Mouse (Mus musculus) left cerebral cortex, postnatal 10 days (tissue): ENCODE results near the gene Pcnx2. TPM values are rescaled to one million over a fixed set of nuclear protein-coding genes. Genes with fewer than 3 reads are reported as not detected.

Experiments used
- DNase-seq, 2 experiments: peaks; one replicate each; pipeline ENCODE4 v3.0.0; 2021 to 2022; ENCODE audit warnings: low spot score in 2 of 2, mixed read lengths in 1 of 2; ENCODE audit errors: extremely low spot score in 1 of 2
- intact Hi-C: fragments of 180-260 bp; cut with DNase I; formaldehyde crosslinking; loops from one replicate; pipeline ENCODE4 v1.15.1; 2025
- total RNA-seq, 2 experiments: library from RNA; stranded (reverse); gene quantifications; 2 replicates each; pipeline ENCODE4 v1.2.3; 2021

The Pcnx2 gene
- total RNA-seq, 2 experiments from 2014 or later: 48.6 to 55.8 TPM

- DNase-seq: no peak
- intact Hi-C loops: no loop called here
Observed at GRCm38 (mm10) chr8:125905341-125905740, 7.2 kb upstream of the Pcnx2 start.

GRCm38 (mm10) chr8:125902521-125902920 lies 4.4 kb upstream of the Pcnx2 start:
- no peak for DNase-seq
- intact Hi-C loops: no loop called here

GRCm38 (mm10) chr8:125901167-125901566 lies 3.0 kb upstream of the Pcnx2 start:
- intact Hi-C loops: no loop called here
- no peak for DNase-seq

GRCm38 (mm10) chr8:125898899-125899298 lies 782 bp upstream of the Pcnx2 start:
- peak; percentile 50 to 71 for DNase-seq
- intact Hi-C loops: no loop called here

GRCm38 (mm10) chr8:125897388-125897787 lies 729 bp downstream of the Pcnx2 start:
- no peak for DNase-seq
- intact Hi-C loops: no loop called here

GRCm38 (mm10) chr8:125889920-125890319 lies 8.2 kb downstream of the Pcnx2 start:
- DNase-seq: no peak
- intact Hi-C loops: no loop called here

- intact Hi-C loops: no loop called here
Observed at GRCm38 (mm10) chr8:125887549-125887948, 10.6 kb downstream of the Pcnx2 start.

GRCm38 (mm10) chr8:125880447-125880846 lies 17.7 kb downstream of the Pcnx2 start:
- intact Hi-C loops: no loop called here
- DNase-seq: no peak

More at GRCm38 (mm10) chr8:125887549-125887948, 10.6 kb downstream of the Pcnx2 start:
- DNase-seq: no peak

GRCm38 (mm10) chr8:125873250-125873534 lies 24.9 kb downstream of the Pcnx2 start:
- DNase-seq: no peak
- intact Hi-C loops: no loop called here

- intact Hi-C loops: no loop called here
- DNase-seq: no peak
Observed at GRCm38 (mm10) chr8:125872501-125873249, 25.4 kb downstream of the Pcnx2 start.

GRCm38 (mm10) chr8:125870821-125871321 lies 27.2 kb downstream of the Pcnx2 start:
- DNase-seq: peak; percentile 66 to 76
- intact Hi-C loops: no loop called here

- intact Hi-C loops: no loop called here
- no peak for DNase-seq
Observed at GRCm38 (mm10) chr8:125870179-125870702, 27.9 kb downstream of the Pcnx2 start.

GRCm38 (mm10) chr8:125869739-125870138 lies 28.4 kb downstream of the Pcnx2 start:
- intact Hi-C loops: loop anchor here (10.0 kb wide), 1 partner anchor 745 kb away; no protein-coding TSS in a partner anchor
- DNase-seq: no peak

- DNase-seq: peak in 1 of 2 experiments; percentile 59
- intact Hi-C loops: loop anchor here (10.0 kb wide), 1 partner anchor 744 kb away; no protein-coding TSS in a partner anchor
Observed at GRCm38 (mm10) chr8:125868552-125868951, 29.6 kb downstream of the Pcnx2 start.

GRCm38 (mm10) chr8:125866125-125866524 lies 32.0 kb downstream of the Pcnx2 start:
- DNase-seq: no peak
- intact Hi-C loops: loop anchor here (10.0 kb wide), 1 partner anchor 741 kb away; no protein-coding TSS in a partner anchor

- no peak for DNase-seq
- intact Hi-C loops: loop anchor here (5.0 kb wide), 1 partner anchor 285 kb away; no protein-coding TSS in a partner anchor
Observed at GRCm38 (mm10) chr8:125857251-125857650, 40.9 kb downstream of the Pcnx2 start.

- intact Hi-C loops: loop anchor here (5.0 kb wide), 1 partner anchor 284 kb away; no protein-coding TSS in a partner anchor
- DNase-seq: no peak
Observed at GRCm38 (mm10) chr8:125856160-125856559, 42.0 kb downstream of the Pcnx2 start.

GRCm38 (mm10) chr8:125854379-125854778 lies 43.7 kb downstream of the Pcnx2 start:
- intact Hi-C loops: no loop called here
- DNase-seq: no peak

GRCm38 (mm10) chr8:125853300-125853699 lies 44.8 kb downstream of the Pcnx2 start:
- no peak for DNase-seq
- intact Hi-C loops: no loop called here

- intact Hi-C loops: no loop called here
- DNase-seq: no peak
Observed at GRCm38 (mm10) chr8:125849181-125849580, 48.9 kb downstream of the Pcnx2 start.
